Mouse (Mus musculus): ENCODE measurements around the gene Ctsg.

- no peak for TF ChIP-seq CTCF (IDR thresholded peaks at IDR 0.05; ENCODE audit: control insufficient read depth, insufficient read depth, insufficient replicate concordance, low read depth, low read length)
- no peak for TF ChIP-seq POLR2A (IDR thresholded peaks at IDR 0.05; ENCODE audit: control insufficient read depth, low read depth, low read length)
Measured at GRCm38 (mm10) chr14:56055408-56055807, 47.0 kb downstream of the Ctsg start.
